Mouse (Mus musculus): ENCODE results near the gene Nr4a2. TPM values are rescaled to one million over a fixed set of nuclear protein-coding genes. Genes with fewer than 3 reads are reported as not detected.

Nr4a2 gene
- polyA plus RNA-seq (2015; fragmentation: Nextera tagmentation; extraction: Ambion mirVana): 2.7 and 2.9 TPM in 2 replicates

- Histone ChIP-seq H3K4me2 (replicated peaks; ENCODE audit: low read depth, low read length) (peak within 1 kb of the TSS; percentile 92), H3K9ac (replicated peaks; ENCODE audit: low read depth) (peak within 1 kb of the TSS; percentile 96), H3K4me1 (ENCODE audit: insufficient read depth, low read depth, low read length) (peaks cover 4% of the 10 kb centered on the region; the same call in 1 of the 2 replicates), H3K4me3 (ENCODE audit: low read depth, low read length) (peak within 1 kb of the TSS; percentile 94), H3K36me3 (ENCODE audit: insufficient read depth, low read length) (no peaks in the 10 kb centered on the region), H3K27me3 (replicated peaks; ENCODE audit: insufficient read depth, low read length) (0 out of 2 replicates have a peak, but pooled peaks cover 4% of the 10 kb centered on the region), H3K9me3 (ENCODE audit: low read length) (no peaks in the 10 kb centered on the region), H3K27ac (ENCODE audit: low read length) (peak within 1 kb of the TSS; percentile 94)
- TF ChIP-seq CTCF (IDR thresholded peaks at IDR 0.05): peak; percentile 29
- TF ChIP-seq EP300 (IDR thresholded peaks at IDR 0.05): no peak
- ATAC-seq (peak; percentile 97), DNase-seq (ENCODE audit: low spot score) (peak; percentile 94)
- 13% methylated on average over 35 of the region's 69 CpGs for WGBS
These were observed at the start of gene Nr4a2 for GRCm38 (mm10) chr2:57123991-57124840. TSS of gene Nr4a2 (minus strand) at chr2:57124003.

GRCm38 (mm10) chr2:57165416-57165815 is 41.6 kb upstream of the Nr4a2 start:
- no peak overlapping the region for H3K4me2 ChIP-seq (replicated peaks; ENCODE audit: low read depth, low read length)
- TF ChIP-seq EP300 (IDR thresholded peaks at IDR 0.05) (no peak), CTCF (IDR thresholded peaks at IDR 0.05) (no peak)
- DNase-seq (ENCODE audit: low spot score) (no peak), ATAC-seq (no peak)
- H3K9me3 ChIP-seq (ENCODE audit: low read length): no peaks in the 10 kb centered on the region
- no peaks in the 10 kb centered on the region for H3K27me3 ChIP-seq (replicated peaks; ENCODE audit: insufficient read depth, low read length)
- H3K4me1 ChIP-seq (ENCODE audit: insufficient read depth, low read depth, low read length): no peaks in the 10 kb centered on the region
- no peak overlapping the region for H3K27ac ChIP-seq (ENCODE audit: low read length)
- WGBS: 55% methylated on average over 1 of the region's 1 CpGs
- no peaks in the 10 kb centered on the region for H3K36me3 ChIP-seq (ENCODE audit: insufficient read depth, low read length)
- no peak overlapping the region for H3K9ac ChIP-seq (replicated peaks; ENCODE audit: low read depth)
- no peak overlapping the region for H3K4me3 ChIP-seq (ENCODE audit: low read depth, low read length)

- H3K27ac ChIP-seq (ENCODE audit: low read length): no peak overlapping the region
These were observed 33.0 kb upstream of the Nr4a2 start for GRCm38 (mm10) chr2:57156814-57157213.

GRCm38 (mm10) chr2:57149796-57150195 is 26.0 kb upstream of the Nr4a2 start:
- Histone ChIP-seq H3K4me1 (ENCODE audit: insufficient read depth, low read depth, low read length) (no peaks in the 10 kb centered on the region), H3K27me3 (replicated peaks; ENCODE audit: insufficient read depth, low read length) (no peaks in the 10 kb centered on the region), H3K9me3 (ENCODE audit: low read length) (no peaks in the 10 kb centered on the region), H3K4me3 (ENCODE audit: low read depth, low read length) (no peak overlapping the region), H3K4me2 (replicated peaks; ENCODE audit: low read depth, low read length) (no peak overlapping the region), H3K27ac (ENCODE audit: low read length) (no peak overlapping the region), H3K9ac (replicated peaks; ENCODE audit: low read depth) (no peak overlapping the region), H3K36me3 (ENCODE audit: insufficient read depth, low read length) (no peaks in the 10 kb centered on the region)
- DNase-seq (ENCODE audit: low spot score) (no peak), ATAC-seq (no peak)
- 71% methylated on average over 4 of the region's 4 CpGs for WGBS
- TF ChIP-seq CTCF (IDR thresholded peaks at IDR 0.05) (no peak), EP300 (IDR thresholded peaks at IDR 0.05) (no peak)

More at GRCm38 (mm10) chr2:57156814-57157213, 33.0 kb upstream of the Nr4a2 start:
- H3K4me3 ChIP-seq (ENCODE audit: low read depth, low read length): no peak overlapping the region
- H3K36me3 ChIP-seq (ENCODE audit: insufficient read depth, low read length): no peaks in the 10 kb centered on the region
- ATAC-seq (no peak), DNase-seq (ENCODE audit: low spot score) (no peak)
- H3K9me3 ChIP-seq (ENCODE audit: low read length): no peaks in the 10 kb centered on the region
- H3K27me3 ChIP-seq (replicated peaks; ENCODE audit: insufficient read depth, low read length): no peaks in the 10 kb centered on the region
- no peaks in the 10 kb centered on the region for H3K4me1 ChIP-seq (ENCODE audit: insufficient read depth, low read depth, low read length)
- H3K9ac ChIP-seq (replicated peaks; ENCODE audit: low read depth): no peak overlapping the region
- no peak overlapping the region for H3K4me2 ChIP-seq (replicated peaks; ENCODE audit: low read depth, low read length)
- no peak for TF ChIP-seq EP300 (IDR thresholded peaks at IDR 0.05)
- TF ChIP-seq CTCF (IDR thresholded peaks at IDR 0.05): no peak
- WGBS: 68% methylated on average over 9 of the region's 9 CpGs

GRCm38 (mm10) chr2:57148231-57148630 is 24.4 kb upstream of the Nr4a2 start:
- Histone ChIP-seq H3K27me3 (replicated peaks; ENCODE audit: insufficient read depth, low read length) (no peaks in the 10 kb centered on the region), H3K36me3 (ENCODE audit: insufficient read depth, low read length) (no peaks in the 10 kb centered on the region), H3K4me3 (ENCODE audit: low read depth, low read length) (no peak overlapping the region), H3K4me2 (replicated peaks; ENCODE audit: low read depth, low read length) (no peak overlapping the region), H3K9me3 (ENCODE audit: low read length) (no peaks in the 10 kb centered on the region), H3K4me1 (ENCODE audit: insufficient read depth, low read depth, low read length) (no peaks in the 10 kb centered on the region), H3K9ac (replicated peaks; ENCODE audit: low read depth) (no peak overlapping the region), H3K27ac (ENCODE audit: low read length) (no peak overlapping the region)
- WGBS: 79% methylated on average over 2 of the region's 2 CpGs
- ATAC-seq: no peak
- DNase-seq (ENCODE audit: low spot score): no peak
- TF ChIP-seq CTCF (IDR thresholded peaks at IDR 0.05) (no peak), EP300 (IDR thresholded peaks at IDR 0.05) (no peak)

GRCm38 (mm10) chr2:57145646-57146421 is 22.0 kb upstream of the Nr4a2 start:
- DNase-seq (ENCODE audit: low spot score) (no peak), ATAC-seq (no peak)
- Histone ChIP-seq H3K27ac (ENCODE audit: low read length) (no peak overlapping the region), H3K27me3 (replicated peaks; ENCODE audit: insufficient read depth, low read length) (no peaks in the 10 kb centered on the region), H3K9me3 (ENCODE audit: low read length) (no peaks in the 10 kb centered on the region), H3K4me2 (replicated peaks; ENCODE audit: low read depth, low read length) (no peak overlapping the region), H3K9ac (replicated peaks; ENCODE audit: low read depth) (no peak overlapping the region), H3K36me3 (ENCODE audit: insufficient read depth, low read length) (no peaks in the 10 kb centered on the region), H3K4me1 (ENCODE audit: insufficient read depth, low read depth, low read length) (no peaks in the 10 kb centered on the region), H3K4me3 (ENCODE audit: low read depth, low read length) (no peak overlapping the region)
- no peak for TF ChIP-seq EP300 (IDR thresholded peaks at IDR 0.05)
- TF ChIP-seq CTCF (IDR thresholded peaks at IDR 0.05): no peak
- whole genome bisulfite sequencing: 84% methylated on average over 5 of the region's 5 CpGs
